Mouse (Mus musculus): ENCODE measurements around the gene E030018B13Rik.

The E030018B13Rik gene

DNA sequence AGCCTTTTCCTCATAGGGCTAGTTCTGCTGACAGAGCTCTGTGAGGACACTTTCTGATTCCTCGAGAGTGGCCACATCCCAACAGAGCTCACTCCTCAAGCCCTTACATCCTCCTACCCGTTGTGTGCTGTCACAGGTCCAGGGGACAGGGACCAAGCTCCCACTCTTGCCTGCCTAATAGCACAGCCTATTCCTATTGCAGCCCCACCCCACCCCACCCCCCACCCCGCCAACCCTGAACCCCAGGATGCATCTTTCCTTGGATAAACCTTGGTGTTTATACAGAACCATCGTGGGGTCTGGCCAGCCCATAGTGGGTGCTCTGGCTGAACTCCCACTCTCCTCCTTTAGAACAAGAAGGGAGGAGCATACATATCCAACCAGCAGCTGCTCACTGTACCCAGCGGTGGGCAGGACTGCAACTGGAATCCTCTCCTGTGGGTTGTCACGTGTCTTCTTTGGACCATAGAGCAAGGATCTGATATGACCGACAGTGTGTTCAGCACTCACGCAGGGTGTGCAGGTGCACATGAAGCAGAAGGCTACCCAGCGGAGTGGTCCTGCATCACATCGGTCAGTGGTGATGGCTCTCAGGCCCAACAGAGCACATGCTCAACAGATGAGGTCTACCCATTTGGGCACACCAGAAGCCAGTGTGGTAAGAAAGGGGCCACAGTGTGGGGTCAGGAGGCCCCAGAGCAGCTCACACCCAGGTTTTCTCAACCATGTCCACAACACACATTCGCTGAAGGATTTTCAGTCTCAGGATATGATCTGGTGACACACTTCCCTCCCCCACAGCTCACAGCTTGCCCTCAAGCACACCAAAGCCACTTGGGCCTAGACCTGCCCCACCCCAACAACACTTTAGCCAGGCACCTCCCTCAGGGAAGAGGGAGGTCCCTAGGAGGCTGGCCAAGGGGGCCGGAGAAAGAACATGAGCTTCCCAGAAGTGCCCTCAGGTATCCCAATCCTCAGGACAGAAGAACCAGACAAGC lies 2.4 kb downstream of the E030018B13Rik start:
- DNase-seq: no peak

DNA sequence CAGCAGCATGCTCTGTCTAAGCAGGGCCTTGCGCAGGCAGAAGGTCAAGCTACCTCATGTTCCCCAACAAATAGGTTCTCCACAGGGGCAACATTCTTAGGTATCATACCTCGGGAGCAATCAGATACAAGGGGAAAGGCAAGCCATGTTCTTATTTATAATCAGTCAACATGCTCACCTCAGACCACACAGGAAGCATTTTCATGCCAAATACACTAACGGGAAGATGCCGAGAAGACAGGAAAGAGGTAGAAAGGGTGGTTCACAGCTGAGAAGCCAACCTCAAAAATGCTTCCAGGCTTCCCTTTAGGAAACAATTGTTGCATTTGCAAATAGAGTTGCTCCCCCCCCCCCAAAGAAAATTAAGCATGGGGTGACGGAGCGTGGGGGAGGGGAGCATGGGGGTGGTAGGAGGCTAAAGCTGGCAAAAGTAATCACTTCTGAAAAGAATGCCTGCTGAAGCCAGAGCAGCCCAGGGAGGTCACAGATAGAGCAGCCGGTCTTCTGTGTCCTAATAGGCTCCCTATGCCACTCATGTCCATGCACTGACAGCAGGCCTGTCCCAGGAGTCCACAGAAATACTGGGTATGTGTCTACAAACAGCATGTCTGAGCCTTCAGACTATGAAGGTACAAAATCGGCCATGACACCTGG lies 5.4 kb downstream of the E030018B13Rik start:
- peak; percentile 17 to 35 for DNase-seq

DNA sequence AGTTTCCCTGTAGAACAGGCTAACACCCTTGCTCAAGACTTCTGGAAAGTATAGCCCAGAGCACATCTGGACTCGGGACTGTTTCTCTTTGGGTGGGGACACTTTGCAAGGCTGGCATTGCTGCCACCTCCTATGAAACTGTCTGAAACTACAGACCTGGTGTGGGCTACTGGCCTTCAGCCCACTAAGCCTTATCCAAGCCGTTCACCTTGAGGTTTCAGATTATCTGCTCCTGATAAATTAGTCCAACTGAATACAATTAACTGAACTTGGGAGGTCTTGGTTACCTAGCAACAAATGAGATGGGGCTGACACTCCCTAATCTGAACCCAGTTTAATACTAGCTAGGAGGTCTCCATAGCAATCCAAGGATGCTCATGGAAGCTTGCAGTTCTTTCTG lies 5.9 kb downstream of the E030018B13Rik start:
- DNase-seq: no peak

DNA sequence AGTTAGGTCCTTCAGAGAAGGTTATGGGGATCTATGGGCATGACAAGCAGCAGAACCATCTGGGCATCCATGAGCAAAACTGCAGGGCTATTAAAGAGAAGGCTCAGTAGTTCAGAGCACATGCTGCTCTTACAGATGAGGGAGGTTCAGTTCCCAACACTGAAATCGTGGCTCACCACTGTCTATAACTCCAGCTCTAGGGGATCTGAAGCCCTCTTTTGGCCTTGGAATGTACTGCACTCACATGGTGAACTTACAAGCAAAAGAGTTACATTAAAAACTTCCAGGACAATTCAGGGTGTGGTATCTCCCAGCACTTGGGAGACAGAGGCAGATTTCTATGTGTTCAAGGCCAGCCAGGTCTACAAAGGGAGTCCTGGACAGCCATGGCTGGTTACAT lies 6.3 kb downstream of the E030018B13Rik start:
- DNase-seq: no peak

DNA sequence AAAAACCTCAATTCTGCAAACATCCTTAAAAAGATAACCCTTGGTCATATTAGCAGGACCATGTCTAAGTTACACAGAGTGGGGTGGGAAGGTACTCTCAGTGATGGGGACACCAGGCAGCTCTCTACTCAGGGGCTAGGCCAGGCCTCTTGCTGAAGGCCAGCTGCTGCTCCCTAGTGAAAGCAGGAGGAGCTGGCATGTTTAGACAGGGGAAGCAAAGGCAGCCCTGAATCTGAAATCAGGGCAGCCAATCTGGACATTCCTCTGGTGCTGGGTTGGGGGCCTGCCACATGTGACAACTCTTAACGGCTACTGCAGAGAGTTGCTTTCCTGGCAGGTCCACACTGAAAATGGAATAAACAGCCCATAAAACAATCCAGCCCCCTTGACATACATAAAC lies 7.5 kb downstream of the E030018B13Rik start:
- DNase-seq: no peak

DNA sequence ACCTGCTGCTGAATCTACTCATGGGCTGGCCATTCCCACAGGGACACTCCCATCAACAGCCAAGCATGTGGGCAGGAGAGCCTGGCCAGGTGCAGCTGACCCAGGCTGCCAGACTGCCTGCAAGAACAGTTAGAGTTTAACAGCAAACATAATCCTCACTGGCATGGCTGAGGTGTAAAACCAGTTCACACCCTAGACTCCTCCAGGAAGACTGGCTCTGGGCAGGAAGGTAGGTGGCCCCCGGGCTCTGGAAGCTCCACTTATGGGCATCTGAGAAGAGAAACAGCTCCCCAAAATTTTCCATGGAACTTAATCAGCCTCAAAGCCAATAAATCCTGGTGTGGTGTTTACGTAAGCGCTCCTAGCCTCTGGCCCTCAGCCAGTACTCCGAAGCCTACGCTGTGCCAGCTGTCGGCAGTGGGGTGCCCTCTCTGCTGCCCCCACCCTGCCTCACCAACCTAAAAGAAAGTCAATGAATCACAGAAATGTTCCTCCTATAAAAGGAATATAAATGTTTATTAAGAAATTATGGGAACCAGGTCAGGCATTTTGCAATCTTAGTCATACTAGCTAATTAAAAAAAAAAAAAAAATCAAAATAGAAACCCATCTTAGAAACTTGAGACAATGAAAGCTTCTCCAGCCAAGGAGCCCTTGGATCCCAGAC lies 8.2 kb downstream of the E030018B13Rik start:
- peak; percentile 74 to 84 for DNase-seq

DNA sequence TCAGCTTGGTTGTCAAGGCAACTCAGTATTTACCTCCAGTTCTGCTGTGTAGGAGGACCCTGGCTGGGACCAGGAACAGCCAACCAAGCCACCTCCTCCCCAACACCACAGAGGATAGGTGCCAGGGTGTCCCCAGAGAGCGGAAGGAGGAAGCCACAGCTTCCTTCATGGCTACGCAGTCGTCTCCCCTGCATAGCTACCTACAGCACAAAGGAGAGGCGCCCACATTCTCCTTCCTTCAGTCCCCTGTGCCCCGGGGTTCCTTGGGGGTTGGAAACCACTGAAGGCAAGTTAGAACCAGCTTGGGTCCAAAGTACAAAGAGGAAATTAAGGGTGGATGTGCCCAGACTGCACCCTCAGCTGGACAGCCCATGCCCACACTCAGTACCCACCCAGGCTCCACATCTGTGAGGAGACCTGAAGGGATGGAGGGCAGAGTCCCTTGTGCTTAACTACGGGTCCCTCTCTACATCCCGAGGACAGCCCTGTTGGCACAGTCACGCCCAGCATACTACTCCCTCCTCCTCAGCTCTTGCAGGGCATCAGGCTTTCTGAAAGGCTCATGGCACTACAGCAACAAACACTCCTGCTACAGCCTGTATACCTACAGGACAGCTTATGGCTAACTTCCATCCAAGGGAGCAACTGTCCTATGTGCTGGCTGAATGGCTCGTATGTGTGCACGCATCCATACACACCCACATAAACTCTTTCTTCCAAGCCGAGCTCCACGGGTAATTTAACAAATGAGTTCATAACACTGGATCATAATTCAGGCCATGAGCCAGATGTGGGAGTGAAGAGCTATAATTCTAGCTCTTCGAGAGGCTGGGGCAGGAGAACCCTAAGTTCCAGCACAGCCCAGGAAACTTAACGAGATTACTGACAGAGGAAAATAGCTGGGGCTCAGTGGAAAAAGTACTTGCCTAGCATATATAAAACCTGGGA lies 9.0 kb downstream of the E030018B13Rik start:
- peak; percentile 47 to 64 for DNase-seq

DNA sequence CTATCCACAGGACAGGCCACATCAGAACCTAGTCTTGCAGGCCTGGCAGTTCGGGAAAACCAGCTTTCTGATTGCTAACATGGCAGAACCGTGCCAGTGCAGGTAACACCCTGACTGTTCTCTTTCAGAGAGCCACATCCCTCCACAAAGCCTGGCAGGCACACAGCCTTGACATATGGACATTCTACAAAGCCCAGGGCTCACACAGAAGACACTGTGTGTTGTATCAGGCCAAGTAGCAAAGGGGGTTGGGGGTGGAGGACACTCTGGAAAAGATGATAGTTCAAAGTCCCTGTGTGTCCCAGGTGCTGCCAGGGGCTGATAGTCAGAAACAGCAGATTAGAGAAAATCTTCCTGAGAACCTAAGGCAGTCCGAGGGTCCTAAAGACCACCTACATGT lies 9.8 kb downstream of the E030018B13Rik start:
- no peak for DNase-seq

DNA sequence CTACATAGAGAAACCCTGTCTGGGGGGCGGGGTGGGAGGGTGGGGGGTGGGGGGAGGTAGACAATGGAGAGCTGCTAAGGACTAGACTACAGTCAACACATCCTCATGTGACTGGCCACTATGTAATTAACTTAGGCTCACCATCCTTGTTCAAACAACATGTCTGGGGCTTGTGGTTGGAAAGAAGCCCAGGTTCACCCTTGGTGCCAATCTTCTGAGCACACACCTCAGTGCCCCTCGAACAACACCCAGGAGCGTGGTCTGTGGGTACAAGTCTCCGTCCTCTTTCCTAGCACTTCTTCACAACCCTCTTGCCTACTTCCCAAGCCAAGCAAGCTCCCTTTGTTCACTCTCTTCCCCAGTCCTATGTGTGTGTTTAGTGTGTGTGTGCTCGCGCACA lies 10.5 kb downstream of the E030018B13Rik start:
- DNase-seq: no peak

DNA sequence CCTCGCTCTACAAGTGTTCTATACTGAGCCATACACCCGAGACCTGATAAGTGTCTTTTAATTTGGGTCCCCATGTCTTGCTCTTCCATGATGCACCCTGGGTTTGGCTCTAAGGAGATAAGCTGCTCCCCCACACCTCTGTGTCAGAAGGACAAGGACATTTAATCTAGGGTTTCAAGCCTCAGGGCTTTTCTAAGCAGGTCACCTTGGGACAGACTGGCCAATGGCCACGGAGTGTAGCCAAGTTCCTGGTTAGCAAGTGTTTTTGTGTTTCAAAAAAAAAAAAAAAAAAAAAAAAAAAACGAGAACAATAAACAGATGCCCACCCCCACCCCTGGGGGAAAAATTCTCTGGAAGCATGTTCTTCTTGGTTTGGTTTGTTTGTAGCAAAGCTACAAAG lies 12.4 kb downstream of the E030018B13Rik start:
- DNase-seq: no peak

DNA sequence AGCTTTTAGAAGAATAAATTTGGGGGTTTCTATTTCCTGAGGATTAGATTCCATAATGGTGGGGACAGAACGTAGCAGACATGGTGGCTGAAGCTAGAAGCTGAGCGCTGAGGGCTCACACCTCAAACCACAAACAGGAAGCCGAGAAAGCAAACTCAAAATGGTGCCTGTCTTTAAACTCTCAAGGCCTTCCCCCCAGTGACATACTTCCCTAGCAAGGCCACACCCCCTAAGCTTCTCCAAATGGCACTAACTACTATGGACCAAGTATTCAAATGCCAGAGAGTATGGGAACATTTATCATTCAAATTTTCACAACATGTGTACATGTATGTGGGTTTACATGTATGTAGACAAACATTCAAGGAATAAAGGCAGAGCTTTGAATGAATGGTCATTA lies 13.5 kb downstream of the E030018B13Rik start:
- DNase-seq: no peak

DNA sequence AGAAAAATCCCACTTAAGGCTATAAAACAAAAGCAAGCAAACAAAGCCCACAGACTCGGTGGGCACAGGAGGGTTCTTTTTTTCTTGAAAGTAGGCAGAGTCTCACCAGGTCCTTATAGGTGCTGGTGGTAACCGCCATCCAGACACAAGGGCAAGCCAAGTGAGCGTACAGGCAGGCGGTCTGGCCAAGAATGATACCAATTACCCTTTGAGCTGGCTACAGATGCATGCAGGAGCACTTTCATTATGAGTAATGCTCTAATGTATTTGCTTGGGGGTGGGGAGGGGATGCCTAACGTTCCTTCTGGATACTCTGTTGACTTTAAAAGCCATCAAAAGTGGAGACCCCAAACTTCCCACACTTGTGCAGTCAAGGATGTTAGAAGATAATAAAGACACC lies 14.1 kb downstream of the E030018B13Rik start:
- no peak for DNase-seq

DNA sequence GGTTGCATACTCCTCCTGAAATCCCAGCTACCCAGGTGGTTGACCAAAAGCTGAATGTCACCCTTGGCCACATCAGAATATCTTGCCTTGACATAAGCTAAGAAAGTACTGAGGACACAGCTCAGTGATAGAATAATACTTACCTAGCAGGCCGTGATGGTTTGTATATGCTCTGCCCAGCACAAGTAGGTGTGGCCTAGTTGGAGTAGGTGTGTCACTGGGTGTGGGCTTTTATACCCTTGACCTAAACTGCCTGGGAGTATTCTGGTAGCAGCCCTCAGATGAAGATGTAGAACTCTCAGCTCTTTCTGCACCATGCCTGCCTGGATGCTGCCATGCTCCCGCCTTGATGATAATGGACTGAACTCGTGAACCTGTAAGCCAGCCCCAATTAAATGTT lies 15.8 kb downstream of the E030018B13Rik start:
- DNase-seq: no peak

DNA sequence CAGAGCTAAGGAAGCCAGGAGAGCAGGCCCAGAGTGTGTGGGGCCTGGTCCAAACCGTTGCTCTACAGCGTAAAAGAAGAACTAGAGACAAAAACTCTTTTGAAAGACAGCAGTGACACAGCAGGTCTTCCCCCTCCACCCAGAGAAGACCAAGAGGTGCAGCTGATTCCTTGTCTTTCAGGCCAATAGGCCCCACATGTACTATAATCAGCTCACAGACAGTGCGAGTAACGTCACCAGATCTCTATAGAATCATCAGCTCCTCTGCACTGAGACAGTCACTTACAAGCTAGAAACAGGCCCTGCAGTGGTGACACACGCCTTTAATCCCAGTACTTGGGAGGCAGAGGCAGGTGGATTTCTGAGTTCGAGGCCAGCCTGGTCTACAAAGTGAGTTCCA lies 17.2 kb downstream of the E030018B13Rik start:
- DNase-seq: no peak

DNA sequence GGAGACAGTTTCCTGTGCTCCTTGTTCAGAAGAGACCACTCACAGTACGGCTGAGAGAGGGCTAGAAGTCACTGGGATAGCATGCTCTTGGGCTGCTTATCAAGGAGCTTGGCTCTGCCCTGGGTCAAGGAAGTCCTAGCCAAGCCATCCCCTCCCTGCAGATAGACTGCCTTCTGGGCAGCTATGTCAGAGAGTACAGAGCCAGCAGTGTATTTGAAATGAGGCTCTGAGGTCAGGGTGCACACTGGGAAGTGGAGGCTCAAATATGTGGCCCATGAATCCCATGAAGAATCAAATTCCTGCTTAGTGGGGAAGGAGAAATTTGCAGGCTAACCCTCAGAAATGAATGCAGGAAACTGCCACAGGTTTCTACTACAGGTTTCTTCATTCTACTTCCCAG lies 17.9 kb downstream of the E030018B13Rik start:
- no peak for DNase-seq

DNA sequence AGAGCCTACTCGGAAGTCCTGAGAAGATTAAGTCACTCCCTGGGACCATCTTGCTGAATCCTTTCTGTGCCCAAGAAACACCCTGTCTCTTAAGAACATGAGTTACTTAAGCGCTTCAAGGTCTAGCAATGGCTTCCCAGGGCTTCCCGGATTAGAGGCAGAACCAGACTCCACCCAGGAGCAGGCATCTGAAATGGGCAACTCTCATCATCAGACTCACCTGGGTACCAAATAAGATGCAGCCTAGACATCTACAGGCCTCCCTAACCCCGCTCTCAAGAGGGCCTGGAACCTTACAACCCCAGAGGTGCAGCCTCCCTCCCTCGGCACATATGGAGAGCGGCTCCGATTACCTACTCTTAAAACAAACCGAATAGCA lies 19.1 kb downstream of the E030018B13Rik start:
- DNase-seq: no peak

DNA sequence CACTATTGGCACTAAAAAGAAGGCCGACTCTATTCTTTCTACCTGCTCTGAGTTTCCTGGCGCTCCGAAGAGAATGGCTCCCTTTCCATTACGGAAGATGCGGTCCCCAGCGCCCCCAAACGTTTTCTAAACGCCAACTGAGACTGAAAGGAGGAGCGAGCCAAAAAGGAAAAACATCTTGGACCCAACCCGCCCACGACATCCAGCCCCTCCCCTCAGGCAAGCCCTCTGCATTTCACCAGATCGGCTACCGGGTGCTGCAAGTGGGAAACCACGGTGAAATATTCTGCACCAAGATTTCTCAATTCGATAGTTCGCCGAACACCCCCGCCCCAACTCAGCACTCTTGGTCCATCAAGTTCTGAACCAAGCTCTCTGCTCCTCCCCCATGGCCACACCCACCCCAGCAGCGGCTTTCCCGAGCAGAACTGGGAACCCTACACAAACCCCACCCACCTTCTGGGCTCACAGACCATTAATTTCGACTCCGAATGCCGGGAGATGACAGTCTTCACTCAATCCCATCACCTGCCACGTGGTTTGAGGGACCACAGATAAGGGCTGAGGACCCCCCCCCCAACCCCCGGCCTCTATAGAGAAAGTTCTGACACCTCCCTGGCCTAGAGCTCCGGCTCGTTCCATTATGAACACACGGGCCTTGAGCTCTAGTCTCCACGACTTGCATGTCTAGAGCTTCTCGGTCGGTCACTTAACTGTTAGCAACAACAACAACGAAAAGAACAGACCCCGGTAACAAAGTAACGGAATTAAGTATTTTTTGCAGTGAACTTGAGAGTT lies 19.7 kb downstream of the E030018B13Rik start:
- DNase-seq: peak; percentile 80 to 87

DNA sequence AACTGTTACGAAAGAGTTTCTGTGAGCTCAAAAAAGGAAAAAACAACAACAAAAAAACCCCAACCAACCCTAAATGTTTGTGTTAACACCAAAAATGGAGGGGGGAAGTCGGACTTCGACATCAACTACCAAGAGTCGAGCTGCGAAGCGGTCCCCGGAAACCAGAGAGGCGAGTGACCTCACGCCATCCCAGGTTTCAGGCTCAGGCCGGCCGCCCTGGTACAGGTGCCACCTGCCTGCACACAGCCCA lies 20.3 kb downstream of the E030018B13Rik start:
- no peak for DNase-seq

DNA sequence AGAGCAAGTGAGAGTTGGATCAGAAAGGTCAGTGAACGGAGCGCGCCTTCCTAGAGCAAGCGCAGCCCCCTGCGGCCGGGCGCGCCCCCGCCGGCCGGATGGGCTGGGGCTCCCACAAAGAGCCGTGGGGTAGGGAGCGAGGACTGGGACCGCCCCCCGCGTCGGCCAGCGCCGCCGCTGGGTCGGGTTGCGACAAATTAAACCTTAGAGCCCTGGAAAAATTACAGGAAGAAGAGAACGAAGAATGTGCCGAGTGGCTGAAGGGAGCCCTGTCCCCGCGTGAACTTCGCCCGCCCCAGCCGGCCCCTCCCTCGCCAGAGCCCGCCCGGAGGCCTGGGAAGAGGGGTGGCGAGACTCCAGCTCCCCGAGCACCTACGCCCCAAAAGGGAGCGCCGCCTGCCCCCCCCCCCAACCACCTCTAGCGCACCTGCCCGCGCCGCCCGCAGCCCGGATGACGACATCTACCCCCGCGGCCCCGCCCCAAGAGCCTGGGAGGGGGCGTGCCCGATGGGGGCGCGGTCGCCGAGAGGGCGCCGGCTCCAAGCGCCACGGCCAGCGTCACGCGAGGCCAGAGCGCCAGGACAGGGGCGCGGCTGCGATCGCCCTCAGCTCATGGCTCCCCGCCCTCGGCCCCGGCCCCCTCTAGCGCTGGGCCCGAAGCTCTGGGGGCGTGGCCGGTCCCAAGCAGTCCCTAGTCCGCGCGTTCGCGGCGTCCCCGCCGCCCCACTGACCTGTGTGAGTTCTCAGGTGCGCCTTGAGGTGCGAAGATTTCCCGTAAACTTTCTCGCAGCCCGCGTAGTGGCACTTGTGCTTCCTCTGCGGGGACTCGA lies 20.8 kb downstream of the E030018B13Rik start:
- DNase-seq: peak; percentile 84 to 92

DNA sequence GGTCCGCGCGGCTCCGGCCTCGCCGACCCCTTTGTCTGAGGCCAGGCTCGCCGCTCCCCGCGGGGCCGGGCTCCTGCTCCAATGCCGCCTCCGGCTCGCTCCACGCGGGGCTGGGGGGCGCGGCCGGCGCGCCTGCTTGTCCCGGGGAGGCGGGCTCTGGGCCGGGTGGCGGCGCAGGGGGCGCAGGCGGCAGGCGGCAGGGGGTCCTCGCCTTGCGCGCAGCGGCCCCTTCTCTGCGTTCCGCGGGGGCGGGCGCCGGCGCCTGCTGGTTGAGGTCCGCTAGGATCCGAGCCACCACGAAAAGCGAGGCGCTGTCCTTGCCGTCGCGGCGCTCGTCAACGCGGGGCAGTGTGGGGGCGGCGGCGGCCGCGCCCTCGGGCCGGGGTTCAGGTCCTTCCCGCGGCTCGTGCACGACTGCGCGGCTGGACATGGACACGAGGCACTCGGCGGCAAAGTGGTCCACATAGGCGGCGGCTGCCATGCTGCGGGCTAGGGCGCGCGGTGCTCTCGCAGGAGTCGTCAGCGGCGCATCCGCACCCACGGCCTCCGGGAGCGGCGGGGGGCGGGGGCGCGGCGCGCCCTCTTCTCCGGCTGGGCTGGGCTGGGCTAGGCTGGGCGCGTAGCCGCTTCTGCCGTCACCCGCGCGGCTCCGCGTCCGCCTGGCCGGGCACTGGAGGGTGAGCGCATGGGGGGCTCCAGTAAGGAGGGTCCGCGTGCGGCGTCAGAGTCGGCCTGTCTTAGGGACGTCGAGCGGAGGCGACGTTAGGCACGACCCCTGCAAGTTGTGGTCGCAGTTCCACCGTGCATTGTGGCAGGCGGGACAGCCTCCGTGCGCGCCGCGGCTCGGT lies 21.6 kb downstream of the E030018B13Rik start:
- peak in 1 of 2 experiments; percentile 88 for DNase-seq
